Mouse (Mus musculus) kidney, embryonic 15.5 days (tissue): ENCODE results near the gene Snx27. TPM values are rescaled to one million over a fixed set of nuclear protein-coding genes. Genes with fewer than 3 reads are reported as not detected.

Experiments
- ATAC-seq: fragments of 200-750 bp; cut with Nextera tagmentation; replicated peaks from 2 replicates; pipeline ENCODE4 v1.8.0; 2017; ENCODE audit warnings: moderate TSS enrichment; ENCODE audit not compliant: low FRiP score
- H3K27ac ChIP-seq: fragments of 300-500 bp; sonication (generic); 2 replicates; pipeline ENCODE4 v1.5.1; 2015; ENCODE audit warnings: mild to moderate bottlenecking, inconsistent platforms
- H3K27me3 ChIP-seq: fragments of 300-500 bp; sonication (generic); 2 replicates; pipeline ENCODE4 v1.6.1; 2015; ENCODE audit warnings: inconsistent platforms
- H3K36me3 ChIP-seq: fragments of 300-500 bp; sonication (generic); 2 replicates; pipeline ENCODE4 v1.6.1; 2015; ENCODE audit warnings: inconsistent platforms
- H3K4me1 ChIP-seq: fragments of 300-500 bp; sonication (generic); 2 replicates; pipeline ENCODE4 v1.6.1; 2015; ENCODE audit warnings: inconsistent platforms
- H3K4me2 ChIP-seq: fragments of 300-500 bp; sonication (generic); 2 replicates; pipeline ENCODE4 v1.6.1; 2015; ENCODE audit warnings: moderate library complexity, mild to moderate bottlenecking, inconsistent platforms
- H3K4me3 ChIP-seq: fragments of 300-500 bp; sonication (generic); replicated peaks from 2 replicates; pipeline ENCODE4 v1.5.1; 2015; ENCODE audit warnings: mild to moderate bottlenecking, inconsistent platforms
- H3K9ac ChIP-seq: fragments of 300-500 bp; sonication (generic); 2 replicates; pipeline ENCODE4 v1.6.1; 2015; ENCODE audit warnings: mild to moderate bottlenecking, inconsistent platforms
- H3K9me3 ChIP-seq: fragments of 300-500 bp; sonication (generic); replicated peaks from 2 replicates; pipeline ENCODE4 v1.6.1; 2016; ENCODE audit warnings: inconsistent platforms
- WGBS: fragments of 180-500 bp; shearing (Covaris S2); methylation state at CpG from one replicate; pipeline ENCODE4 v1.1.7; 2015; ENCODE audit warnings: mixed read lengths; 5-methylcytosine and 5-hydroxymethylcytosine counted together
- polyA plus RNA-seq: library from polyadenylated mRNA; unstranded; fragments of >200 nt; fragmentation: Nextera tagmentation; extraction: Ambion mirVana; gene quantifications from 2 replicates; pipeline ENCODE4 v1.2.1, GENCODE M21; 2015

The Snx27 gene
- polyA plus RNA-seq = 47.2 and 50.9 TPM in 2 replicates

DNA sequence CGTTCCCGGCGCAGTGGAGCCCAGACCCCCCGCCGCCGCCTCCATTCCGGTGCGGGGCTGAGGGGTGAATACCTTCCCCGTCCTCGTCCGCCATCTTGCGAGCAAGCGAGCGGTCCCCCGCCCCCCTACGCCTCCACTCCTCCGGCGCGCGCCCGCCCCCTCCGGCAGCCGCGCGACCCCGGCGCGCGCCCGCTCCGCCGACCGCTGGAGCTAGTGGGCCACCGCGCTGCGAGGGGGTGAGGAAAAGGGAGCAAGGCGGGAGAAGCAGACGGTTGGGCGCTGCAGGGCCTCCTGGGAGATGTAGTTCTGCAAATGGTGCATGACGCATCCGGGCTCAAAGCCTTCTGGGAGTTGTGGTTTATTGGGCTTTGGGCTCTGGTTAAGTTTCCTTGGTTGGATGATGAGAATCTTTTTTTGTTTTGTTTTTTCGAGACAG is at the start of gene Snx27:
TSS of gene Snx27 (minus strand) at position 261 of the 436 bp plus-strand sequence.
- no peaks in the 10 kb centered on the region for H3K36me3 ChIP-seq
- no peaks in the 10 kb centered on the region for H3K9me3 ChIP-seq
- H3K4me3 ChIP-seq = peak within 1 kb of the TSS; percentile 86
- ATAC-seq = peak; percentile 99
- peak within 1 kb of the TSS; percentile 81 for H3K27ac ChIP-seq
- H3K4me2 ChIP-seq = peak within 1 kb of the TSS; percentile 78
- H3K4me1 ChIP-seq = peaks cover 24% of the 10 kb centered on the region
- peak within 1 kb of the TSS; percentile 82 for H3K9ac ChIP-seq
- no peaks in the 10 kb centered on the region for H3K27me3 ChIP-seq
- WGBS = under 1% methylated on average over 42 of the region's 42 CpGs

DNA sequence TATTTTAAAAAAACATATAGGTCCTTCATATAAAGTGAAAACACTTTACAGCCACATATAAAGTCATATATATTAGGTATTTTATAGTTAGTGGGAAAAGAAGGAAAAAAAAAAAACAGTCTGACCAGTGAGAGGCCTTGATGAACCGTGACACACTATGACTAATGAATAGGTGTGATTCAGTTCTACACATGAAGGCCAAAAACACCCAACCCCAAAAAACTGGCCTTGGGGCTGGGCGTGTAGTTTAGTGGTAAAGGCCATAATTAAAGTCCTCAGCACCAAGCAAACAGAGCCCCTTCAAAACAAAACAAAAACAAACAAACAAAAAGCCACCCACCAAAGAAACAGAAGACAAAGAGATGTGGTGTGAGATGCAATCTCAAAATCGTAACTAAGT is 47.4 kb upstream of the Snx27 start:
- H3K4me1 ChIP-seq = no peaks in the 10 kb centered on the region
- H3K9ac ChIP-seq = no peak overlapping the region
- H3K4me2 ChIP-seq = no peak overlapping the region
- H3K27ac ChIP-seq = no peak overlapping the region
- WGBS = 68% methylated on average over 3 of the region's 3 CpGs
- H3K27me3 ChIP-seq = no peaks in the 10 kb centered on the region
- ATAC-seq = no peak
- H3K4me3 ChIP-seq = no peak overlapping the region
- no peaks in the 10 kb centered on the region for H3K9me3 ChIP-seq
- H3K36me3 ChIP-seq = no peaks in the 10 kb centered on the region

DNA sequence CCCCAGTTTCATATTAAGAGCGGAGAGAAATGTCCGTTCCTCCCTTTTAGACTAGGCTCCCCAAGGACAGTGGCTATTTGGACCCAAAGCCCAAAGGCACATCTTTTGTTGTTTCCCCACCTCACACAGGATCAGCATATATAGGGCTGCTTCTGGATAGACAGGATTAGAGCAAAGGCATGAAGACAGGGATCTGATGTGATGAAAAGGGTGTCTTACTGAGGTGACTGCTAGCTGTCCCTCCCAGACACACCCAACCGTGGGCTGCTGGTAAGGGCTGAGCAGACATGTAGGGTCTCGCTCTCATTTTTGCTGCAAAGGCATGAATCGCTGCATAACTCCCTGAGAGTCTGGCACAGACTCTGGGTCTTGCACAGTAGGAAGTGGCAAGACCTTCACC is 46.2 kb upstream of the Snx27 start:
- ATAC-seq = no peak
- WGBS = 89% methylated on average over 5 of the region's 5 CpGs
- Histone ChIP-seq H3K27me3 (no peaks in the 10 kb centered on the region), H3K9me3 (no peaks in the 10 kb centered on the region), H3K4me1 (no peaks in the 10 kb centered on the region), H3K36me3 (no peaks in the 10 kb centered on the region), H3K27ac (no peak overlapping the region), H3K9ac (no peak overlapping the region), H3K4me3 (no peak overlapping the region), H3K4me2 (no peak overlapping the region)

DNA sequence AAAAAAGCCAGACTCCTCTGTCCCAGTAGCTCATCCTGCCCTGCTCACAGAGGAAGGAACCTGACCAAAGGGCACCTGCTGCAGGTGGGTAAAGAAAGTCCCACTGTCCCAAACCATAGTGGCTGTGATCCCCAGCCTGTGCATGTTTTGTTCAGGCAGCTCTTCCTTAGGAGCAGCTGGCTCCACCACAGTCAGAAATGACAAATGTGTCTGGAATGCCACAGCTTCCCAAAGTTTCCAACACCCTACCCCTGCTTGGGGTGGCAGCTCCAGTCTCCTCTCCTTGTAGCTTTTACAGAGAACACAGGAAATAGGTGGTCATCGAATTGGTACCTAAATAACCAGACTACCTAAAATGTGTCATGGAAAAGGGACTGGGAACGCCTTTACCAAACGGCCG is 41.8 kb upstream of the Snx27 start:
- Histone ChIP-seq H3K4me1 (no peaks in the 10 kb centered on the region), H3K9me3 (no peaks in the 10 kb centered on the region), H3K36me3 (no peaks in the 10 kb centered on the region), H3K27me3 (no peaks in the 10 kb centered on the region), H3K9ac (no peak overlapping the region), H3K27ac (no peak overlapping the region), H3K4me2 (no peak overlapping the region), H3K4me3 (no peak overlapping the region)
- WGBS = 82% methylated on average over 4 of the region's 4 CpGs
- ATAC-seq = no peak

DNA sequence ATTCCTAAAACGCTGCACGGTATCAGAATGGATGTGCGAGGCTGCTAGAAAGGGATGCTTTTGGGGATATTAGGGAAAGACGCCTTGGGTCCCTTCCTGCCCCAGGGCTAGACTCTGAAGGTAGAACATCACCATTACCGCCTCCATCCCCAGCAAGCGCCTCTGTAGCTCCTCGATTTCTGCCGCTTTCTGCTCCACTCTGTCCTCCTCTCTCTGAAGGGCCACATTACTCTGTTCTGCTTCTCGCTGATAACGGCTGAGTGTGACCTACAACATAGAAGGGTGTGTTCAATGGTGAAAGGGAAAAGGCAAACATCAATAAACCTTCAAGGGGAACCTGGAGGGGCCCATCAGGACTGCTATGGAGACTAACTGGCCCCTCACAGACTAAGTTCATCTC is 40.0 kb upstream of the Snx27 start:
- Histone ChIP-seq H3K4me3 (no peak overlapping the region), H3K27ac (no peak overlapping the region), H3K27me3 (no peaks in the 10 kb centered on the region), H3K4me2 (no peak overlapping the region), H3K4me1 (no peaks in the 10 kb centered on the region), H3K9ac (no peak overlapping the region), H3K9me3 (no peaks in the 10 kb centered on the region), H3K36me3 (no peaks in the 10 kb centered on the region)
- WGBS = 93% methylated on average over 10 of the region's 10 CpGs
- ATAC-seq = no peak

DNA sequence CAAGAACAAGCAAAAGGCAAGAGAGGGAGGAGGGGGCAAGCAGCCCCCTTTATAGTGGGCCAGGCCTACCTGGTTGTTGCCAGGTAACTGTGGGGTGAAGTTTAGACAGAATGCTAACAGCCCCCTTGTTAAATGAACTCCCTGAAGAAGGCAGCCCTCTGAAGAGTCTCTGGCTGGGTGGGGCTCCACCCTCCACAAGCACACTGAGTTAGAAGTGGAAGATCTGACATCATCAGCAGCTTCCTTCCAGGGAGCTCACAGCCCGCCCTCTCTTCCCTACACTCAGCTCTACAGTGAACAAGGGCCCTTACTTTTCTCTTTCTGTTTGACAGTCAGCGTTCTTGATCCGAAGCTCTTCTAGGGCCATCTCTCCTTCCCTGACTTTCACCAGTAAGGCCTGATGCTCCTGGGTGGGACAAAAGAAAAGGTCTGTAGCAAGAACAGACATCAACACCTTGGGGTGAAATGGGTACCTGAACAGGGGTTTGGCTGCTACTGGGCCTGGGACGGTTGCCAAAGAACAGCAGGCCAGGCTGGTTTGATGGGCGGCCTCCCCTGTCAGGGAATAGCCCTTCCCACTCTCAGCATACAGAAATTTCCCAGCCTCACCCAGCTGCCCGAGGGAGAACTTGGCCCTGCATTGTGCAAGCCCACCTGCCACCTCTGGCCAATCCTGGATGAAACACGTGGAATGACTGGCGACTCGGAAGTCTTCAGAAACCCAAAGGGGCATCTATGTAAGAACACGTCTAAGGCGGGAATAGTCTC is 39.4 kb upstream of the Snx27 start:
- Histone ChIP-seq H3K27me3 (no peaks in the 10 kb centered on the region), H3K4me1 (no peaks in the 10 kb centered on the region), H3K9ac (no peak overlapping the region), H3K9me3 (no peaks in the 10 kb centered on the region), H3K27ac (no peak overlapping the region), H3K4me3 (no peak overlapping the region), H3K4me2 (no peak overlapping the region), H3K36me3 (no peaks in the 10 kb centered on the region)
- 88% methylated on average over 11 of the region's 11 CpGs for WGBS
- ATAC-seq = no peak

DNA sequence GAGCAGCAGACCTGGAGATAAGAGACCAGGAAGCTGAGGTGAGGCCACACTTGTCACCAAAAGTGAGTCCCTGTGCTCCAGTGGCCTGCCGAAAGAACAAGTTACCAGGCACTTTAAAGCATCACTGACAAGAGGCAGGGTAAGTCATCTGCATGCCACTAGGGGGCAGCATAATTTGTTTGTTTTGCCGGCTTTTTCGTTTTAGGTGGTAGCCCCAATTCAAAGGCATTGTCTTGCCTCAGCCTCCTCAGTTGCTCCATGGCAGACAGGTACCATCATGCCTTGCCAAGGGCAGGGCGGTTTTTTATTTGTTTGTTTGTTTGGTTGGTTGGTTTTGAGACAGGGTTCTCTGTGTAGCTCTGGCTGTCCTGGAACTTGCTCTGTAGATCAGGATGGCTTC is 34.2 kb upstream of the Snx27 start:
- Histone ChIP-seq H3K4me1 (0 out of 2 replicates have a peak, but pooled peaks cover 8% of the 10 kb centered on the region), H3K27ac (no peak overlapping the region), H3K36me3 (no peaks in the 10 kb centered on the region), H3K4me2 (no peak overlapping the region), H3K9ac (no peak overlapping the region), H3K27me3 (no peaks in the 10 kb centered on the region), H3K9me3 (no peaks in the 10 kb centered on the region), H3K4me3 (no peak overlapping the region)
- 79% methylated on average over 4 of the region's 4 CpGs for WGBS
- no peak for ATAC-seq

DNA sequence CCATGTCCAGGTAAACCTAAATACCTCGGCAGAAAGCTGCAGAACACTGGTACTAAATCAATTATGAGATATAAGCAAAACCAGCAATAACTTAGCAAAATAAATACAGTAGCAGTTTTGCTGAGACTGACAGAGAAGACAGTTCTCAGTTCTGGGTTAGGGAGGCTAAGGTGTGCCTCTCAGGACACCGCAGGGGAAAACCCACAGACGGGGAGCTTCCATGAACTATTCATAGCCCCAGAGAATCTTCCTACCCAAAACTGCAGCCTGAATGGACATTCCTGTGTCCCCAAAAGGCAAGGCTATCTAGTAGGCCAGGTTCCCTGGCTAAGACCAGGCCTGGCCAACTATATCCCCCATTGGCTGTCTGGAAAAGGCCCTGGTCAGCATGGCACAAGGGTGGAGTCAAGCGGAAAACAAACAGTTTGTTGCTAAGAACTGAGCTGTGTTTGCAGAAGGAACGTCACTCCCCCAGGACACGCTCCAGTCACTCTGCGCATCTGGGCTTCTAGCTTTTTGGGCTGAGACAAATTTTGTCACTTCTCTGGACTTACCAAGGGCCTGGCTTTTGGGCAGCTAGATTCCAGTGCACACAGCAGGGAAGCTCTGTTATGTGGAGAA is 30.9 kb upstream of the Snx27 start:
- H3K27ac ChIP-seq = peak overlapping the region; percentile 37; the same call in 1 of the 2 replicates
- H3K4me2 ChIP-seq = no peak overlapping the region
- no peaks in the 10 kb centered on the region for H3K36me3 ChIP-seq
- ATAC-seq = peak; percentile 81
- no peaks in the 10 kb centered on the region for H3K27me3 ChIP-seq
- H3K9me3 ChIP-seq = no peaks in the 10 kb centered on the region
- no peak overlapping the region for H3K9ac ChIP-seq
- no peak overlapping the region for H3K4me3 ChIP-seq
- H3K4me1 ChIP-seq = 0 out of 2 replicates have a peak, but pooled peaks cover 8% of the 10 kb centered on the region
- 61% methylated on average over 7 of the region's 7 CpGs for WGBS

DNA sequence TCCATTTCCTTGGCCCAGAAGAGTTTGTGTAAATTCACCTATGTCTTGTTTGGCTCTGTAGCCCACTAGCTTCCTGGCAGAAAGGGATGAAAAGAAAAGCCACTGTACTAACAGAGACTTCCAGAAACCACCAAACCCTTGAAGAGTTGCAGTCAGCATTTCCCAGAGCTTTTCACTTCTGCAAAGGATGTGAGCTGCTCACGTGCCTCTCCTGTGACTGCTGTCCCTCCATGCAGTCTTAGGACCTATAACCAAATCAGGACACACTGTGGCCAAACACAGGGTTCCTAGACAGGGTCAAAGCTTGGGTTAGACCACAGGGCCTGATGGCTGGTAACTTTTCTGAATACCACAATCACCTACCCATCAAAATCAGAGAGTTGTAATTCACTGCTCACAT is 29.8 kb upstream of the Snx27 start:
- no peak for ATAC-seq
- H3K4me3 ChIP-seq = no peak overlapping the region
- 90% methylated on average over 1 of the region's 1 CpGs for WGBS

DNA sequence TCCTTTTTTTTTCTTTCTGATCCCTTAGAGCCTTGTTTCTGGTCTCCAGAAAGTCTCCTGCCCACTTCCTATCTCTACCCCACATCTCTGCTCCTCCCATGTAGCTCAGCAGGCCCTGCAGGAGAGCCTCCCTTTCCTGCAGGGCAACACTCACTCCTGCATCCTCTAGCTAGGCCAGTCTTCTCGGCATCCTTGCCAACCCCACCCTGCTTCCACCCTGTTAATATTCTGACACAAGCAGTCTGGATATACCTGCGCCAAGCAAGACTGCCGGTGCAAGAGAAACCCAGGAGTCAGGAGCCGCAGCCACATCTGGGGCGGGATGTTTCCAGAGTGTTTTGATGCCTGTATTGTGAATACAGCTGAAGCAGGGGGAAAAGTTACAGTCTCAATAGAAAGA is 29.3 kb upstream of the Snx27 start:
- ATAC-seq = no peak
- Histone ChIP-seq H3K4me2 (no peak overlapping the region), H3K9me3 (no peaks in the 10 kb centered on the region), H3K27ac (no peak overlapping the region), H3K4me3 (no peak overlapping the region), H3K36me3 (no peaks in the 10 kb centered on the region), H3K4me1 (0 out of 2 replicates have a peak, but pooled peaks cover 8% of the 10 kb centered on the region), H3K27me3 (no peaks in the 10 kb centered on the region), H3K9ac (no peak overlapping the region)
- 73% methylated on average over 5 of the region's 5 CpGs for WGBS

More for the DNA sequence above, 29.8 kb upstream of the Snx27 start:
- Histone ChIP-seq H3K27me3 (no peaks in the 10 kb centered on the region), H3K4me2 (no peak overlapping the region), H3K4me1 (0 out of 2 replicates have a peak, but pooled peaks cover 8% of the 10 kb centered on the region), H3K9me3 (no peaks in the 10 kb centered on the region), H3K9ac (no peak overlapping the region), H3K36me3 (no peaks in the 10 kb centered on the region), H3K27ac (no peak overlapping the region)

DNA sequence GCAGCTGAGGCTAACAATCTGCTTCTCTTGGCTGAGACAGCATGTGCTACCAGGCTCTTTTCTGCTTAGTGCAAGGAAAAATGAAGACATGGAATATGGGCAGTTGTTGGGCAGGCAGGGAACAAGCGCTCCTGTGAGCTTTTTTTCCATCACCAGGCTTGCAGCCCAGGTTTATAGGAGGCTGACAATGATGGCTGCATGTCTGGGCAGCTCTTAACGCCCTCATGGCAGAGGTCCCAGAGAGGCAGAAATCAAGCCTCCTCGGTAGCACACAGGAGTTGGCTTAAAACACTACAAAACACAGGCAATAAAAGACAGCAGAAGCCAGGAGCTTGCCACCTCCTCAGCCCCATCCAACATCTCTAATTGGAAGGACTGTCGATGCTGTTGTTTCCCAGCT is 28.8 kb upstream of the Snx27 start:
- Histone ChIP-seq H3K4me1 (0 out of 2 replicates have a peak, but pooled peaks cover 8% of the 10 kb centered on the region), H3K9me3 (no peaks in the 10 kb centered on the region), H3K27ac (no peak overlapping the region), H3K4me2 (no peak overlapping the region), H3K36me3 (no peaks in the 10 kb centered on the region), H3K9ac (no peak overlapping the region), H3K4me3 (no peak overlapping the region), H3K27me3 (no peaks in the 10 kb centered on the region)
- ATAC-seq = no peak
- 53% methylated on average over 4 of the region's 4 CpGs for WGBS

DNA sequence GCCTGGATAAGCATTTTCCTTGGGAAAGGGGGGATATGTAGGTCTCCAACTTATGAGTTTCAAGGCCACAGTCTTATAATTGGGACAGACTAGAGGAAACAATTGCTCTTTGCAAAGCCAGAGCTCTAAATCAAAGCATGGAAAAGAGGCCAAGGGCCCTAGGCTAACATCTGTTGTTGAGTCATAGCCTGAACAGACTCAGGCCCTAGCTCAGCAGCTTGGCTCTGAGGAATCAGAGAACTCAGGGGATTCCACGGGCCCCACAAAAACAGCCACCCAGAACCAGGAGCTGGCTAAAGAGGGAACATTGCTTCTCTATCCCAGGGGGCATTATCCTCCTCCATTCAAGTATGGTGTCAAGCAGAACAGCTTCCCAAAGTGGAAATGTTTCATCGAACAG is 28.1 kb upstream of the Snx27 start:
- H3K27me3 ChIP-seq = no peaks in the 10 kb centered on the region
- no peak overlapping the region for H3K27ac ChIP-seq
- WGBS = 75% methylated on average over 2 of the region's 2 CpGs
- no peak for ATAC-seq
- no peaks in the 10 kb centered on the region for H3K36me3 ChIP-seq
- H3K4me3 ChIP-seq = no peak overlapping the region
- no peak overlapping the region for H3K9ac ChIP-seq
- H3K4me2 ChIP-seq = no peak overlapping the region
- 0 out of 2 replicates have a peak, but pooled peaks cover 8% of the 10 kb centered on the region for H3K4me1 ChIP-seq
- H3K9me3 ChIP-seq = no peaks in the 10 kb centered on the region
